Mouse (Mus musculus): ENCODE measurements around the gene Pdgfra. TPM values are rescaled to one million over a fixed set of nuclear protein-coding genes. Genes with fewer than 3 reads are reported as not detected.

Gene Pdgfra
- total RNA-seq, 2 experiments from 2014 or later, result 16.1 to 18.0 TPM

DNA sequence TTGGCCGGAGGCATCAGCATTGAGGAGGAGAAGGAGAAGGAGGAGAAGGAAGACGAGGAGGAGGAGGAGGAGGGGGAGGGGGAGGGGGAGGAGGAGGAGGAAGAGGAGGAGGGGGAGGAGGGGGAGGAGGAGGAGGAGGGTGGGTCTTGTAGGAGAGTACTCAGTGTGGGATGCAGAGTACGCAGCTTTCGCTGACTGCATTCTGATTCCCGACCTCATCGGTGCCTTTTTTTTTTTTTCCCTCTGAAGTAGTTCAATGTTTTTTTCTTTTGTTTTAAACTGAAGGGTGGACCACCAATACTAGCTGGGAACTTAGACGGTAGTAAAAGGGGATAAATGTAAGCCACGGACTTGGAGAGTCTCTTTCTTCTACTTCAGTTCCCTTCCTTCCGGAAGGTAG lies 3.2 kb downstream of the Pdgfra start:
- no peak for DNase-seq

DNA sequence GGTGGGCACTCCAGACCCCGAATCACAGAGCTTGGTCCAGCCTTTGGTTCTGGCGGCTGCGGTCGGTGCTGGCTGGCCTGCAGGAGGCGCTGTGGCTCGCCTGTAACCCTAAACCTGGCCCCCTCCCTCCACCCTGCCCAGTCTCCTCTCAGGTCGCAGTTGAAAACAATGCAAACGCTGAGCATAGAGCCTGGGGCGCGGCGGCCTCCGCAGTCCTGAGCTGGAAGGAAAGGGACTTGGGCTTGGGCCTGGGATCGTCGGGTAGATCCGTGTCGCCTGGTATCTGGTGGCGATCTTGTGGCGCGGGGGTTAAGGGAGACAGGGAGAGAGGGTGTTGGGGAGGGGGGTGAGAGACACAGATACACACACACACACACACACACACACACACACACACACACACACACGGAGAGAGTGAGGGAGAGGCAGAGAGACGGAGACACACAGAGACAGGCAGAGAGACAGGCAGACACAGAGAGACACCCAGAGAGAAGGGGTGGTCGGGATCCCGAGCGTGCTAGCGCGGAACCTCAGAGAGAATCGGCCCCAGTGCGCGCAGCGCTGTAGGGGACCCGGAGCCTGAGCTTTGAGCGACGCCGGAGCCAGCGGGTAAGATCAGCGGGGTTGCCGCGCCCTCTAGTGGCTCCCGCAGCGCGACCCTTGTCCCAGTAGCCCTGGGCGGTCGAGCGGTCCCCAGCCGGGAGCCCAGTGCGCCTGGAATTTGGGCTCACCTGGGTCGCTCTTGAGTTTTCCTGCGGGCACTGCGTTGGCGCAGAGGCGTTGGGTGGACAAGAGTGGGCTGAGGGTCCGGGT lies 3.9 kb downstream of the Pdgfra start:
- peak; percentile 75 for DNase-seq

GRCm38 (mm10) chr5:75156554-75157036 lies 4.5 kb downstream of the Pdgfra start:
- no peak for DNase-seq

DNA sequence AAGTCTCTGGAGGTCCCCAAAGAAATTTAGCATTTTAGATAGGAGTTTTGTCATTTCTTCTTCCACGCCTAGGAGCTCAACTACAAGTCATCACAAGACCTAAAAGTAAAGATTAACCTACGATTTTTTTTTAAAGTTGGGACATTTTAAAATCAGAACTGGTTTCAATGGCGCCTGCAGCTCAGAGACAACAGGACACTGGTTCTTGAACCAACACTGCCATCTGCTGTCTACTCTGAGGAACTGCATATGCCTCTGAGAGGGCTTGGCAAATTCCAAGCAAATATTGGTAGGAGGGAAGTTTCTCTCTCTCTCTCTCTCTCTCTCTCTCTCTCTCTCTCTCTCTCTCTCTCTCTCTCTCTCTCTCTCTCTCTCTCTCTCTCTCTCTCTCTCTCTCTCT lies 4.9 kb downstream of the Pdgfra start:
- DNase-seq, result no peak

DNA sequence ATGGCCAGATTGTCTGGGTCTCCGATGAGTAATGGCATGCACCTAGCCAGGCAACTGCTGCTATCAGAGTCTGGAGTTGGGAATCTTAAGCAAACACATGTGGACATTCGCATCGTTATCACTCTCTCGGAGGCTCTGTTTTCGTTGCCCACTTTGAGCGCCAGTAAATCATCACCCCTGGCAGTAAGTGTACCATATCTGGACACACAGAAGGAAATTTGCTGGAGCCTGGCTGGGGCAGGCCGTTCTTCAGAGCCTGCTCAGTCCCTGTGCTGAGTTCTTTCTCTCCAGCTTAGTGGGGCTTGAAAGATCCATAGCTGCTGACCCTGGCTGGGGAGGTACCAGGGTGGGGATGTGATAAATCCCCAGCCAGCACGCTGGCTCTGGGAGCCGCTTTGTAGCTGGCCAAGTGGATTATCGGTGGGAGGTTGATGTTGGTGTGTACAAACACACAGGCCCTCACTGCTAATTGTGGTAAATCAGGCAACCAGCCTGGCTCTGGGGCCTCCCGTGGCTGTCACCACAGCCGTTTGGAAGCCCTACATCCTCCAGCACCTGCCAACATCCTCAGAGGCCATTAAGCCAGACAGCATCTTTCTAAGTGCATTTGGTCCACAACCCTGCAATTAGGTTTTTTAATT lies 8.6 kb downstream of the Pdgfra start:
- DNase-seq, result no peak

DNA sequence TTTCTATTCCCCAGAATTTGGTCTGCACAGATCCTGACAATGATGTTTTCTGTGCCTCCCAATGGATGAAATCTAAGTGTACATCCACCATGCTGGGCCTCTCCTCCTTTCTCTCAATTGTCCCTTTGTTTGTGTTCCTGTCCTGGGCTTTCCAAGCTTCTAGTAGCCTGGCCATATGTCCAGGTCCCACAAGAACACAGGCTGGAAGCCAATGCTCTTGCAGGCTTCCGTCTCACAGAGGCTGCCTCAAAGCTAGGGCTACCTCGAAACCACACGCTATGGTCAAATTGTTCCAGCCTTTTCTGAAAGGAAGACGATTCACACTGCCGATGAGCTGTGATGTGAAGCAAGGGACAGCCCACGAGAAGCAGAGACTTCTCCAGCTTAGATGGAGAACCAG lies 9.5 kb downstream of the Pdgfra start:
- no peak for DNase-seq

- no peak for DNase-seq
Observed at GRCm38 (mm10) chr5:75163289-75163951, 11.3 kb downstream of the Pdgfra start.

GRCm38 (mm10) chr5:75164688-75165087 lies 12.6 kb downstream of the Pdgfra start:
- no peak for DNase-seq

GRCm38 (mm10) chr5:75169837-75170236 lies 17.7 kb downstream of the Pdgfra start:
- no peak for DNase-seq

DNA sequence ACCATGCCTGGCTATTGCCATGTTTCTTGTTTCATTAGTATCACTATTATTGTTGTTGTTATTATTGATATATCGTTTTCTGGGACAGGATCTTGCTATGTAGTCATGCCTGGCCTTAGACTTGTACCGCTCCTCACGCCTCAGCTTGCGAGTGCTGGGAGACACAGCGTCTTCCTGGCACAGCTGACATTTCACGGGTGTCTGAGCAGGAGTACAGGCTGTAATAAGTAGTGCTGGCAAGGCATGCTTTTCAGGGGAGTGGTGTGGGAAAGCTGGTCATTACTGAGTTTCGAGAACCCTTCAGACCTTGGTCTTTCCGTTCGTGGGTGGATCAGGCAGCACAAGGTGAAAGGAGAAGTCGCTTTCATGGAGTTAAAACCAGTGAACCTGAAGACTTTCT lies 19.8 kb downstream of the Pdgfra start:
- no peak for DNase-seq

- no peak for DNase-seq
Observed at GRCm38 (mm10) chr5:75179249-75179648, 27.2 kb downstream of the Pdgfra start.

DNA sequence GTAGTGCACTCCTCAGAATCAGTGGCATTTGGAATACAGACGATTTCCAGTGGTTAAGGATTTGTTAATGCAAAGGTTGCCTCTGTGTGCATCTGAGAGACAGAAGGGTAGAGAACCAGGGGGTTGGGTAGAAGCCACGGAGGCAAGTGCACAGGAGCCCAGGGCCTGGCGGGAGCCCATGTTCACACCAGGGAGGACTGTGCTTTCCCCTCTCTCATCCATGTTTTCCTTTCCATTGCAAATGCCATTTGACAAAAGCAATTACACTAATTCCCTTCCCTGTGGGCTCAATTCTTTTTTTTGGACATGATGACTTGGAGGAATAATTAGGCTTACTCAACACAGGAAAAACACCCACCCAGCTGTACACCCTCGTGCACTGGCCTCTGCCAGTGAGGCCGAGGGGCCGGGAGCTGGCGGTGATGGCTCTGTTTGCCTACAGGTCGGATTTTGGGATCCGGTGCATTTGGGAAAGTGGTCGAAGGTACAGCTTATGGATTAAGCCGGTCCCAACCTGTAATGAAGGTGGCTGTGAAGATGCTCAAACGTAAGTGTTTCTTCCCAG lies 27.7 kb downstream of the Pdgfra start:
- no peak for DNase-seq

- DNase-seq, result no peak
Observed at GRCm38 (mm10) chr5:75183653-75184052, 31.6 kb downstream of the Pdgfra start.

DNA sequence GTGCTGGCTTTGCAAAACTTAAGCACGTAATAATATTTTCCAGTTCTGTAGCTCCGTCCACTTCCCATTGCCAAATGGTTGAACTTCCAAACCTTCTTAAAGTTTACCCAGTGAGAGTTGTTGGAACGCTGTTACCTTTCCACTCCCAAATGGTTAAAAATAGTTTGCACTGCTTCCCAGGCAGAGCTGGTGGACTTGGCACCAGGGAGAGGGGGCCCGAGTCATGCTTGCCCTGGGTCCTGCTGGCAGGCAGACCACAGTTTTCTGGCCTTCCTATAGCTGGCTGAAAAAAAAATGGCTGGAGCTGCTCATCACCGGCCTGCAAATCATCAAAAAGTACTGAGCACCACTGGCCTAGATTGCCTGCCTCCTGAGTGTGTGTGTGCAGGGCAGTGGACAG lies 32.0 kb downstream of the Pdgfra start:
- no peak for DNase-seq

DNA sequence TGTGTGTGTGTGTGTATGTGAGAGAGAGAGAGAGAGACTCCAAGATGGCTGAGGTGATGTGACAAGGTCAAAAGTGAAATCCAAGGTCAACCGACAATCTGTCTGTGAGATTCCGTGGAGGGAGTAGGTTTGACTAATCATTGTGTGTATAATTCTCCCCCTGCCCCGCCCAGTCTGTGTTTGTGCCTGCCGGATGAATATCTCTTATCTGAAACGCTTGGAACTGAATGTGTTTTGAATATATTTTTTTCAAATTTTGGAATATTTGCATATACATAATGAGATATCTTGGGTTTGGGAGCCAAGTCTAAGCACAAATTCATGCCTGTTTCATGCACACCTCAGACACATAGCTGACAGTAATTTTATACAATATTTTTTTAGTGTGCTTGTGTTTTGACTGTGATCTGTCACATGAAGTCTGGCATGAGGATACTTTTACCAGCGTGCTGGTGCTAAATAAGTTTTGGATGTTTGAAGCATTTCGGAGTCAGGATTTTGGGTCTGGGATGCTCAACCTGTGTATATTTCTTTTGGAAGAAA lies 32.7 kb downstream of the Pdgfra start:
- DNase-seq, result no peak

GRCm38 (mm10) chr5:75185584-75185983 lies 33.5 kb downstream of the Pdgfra start:
- DNase-seq, result no peak

DNA sequence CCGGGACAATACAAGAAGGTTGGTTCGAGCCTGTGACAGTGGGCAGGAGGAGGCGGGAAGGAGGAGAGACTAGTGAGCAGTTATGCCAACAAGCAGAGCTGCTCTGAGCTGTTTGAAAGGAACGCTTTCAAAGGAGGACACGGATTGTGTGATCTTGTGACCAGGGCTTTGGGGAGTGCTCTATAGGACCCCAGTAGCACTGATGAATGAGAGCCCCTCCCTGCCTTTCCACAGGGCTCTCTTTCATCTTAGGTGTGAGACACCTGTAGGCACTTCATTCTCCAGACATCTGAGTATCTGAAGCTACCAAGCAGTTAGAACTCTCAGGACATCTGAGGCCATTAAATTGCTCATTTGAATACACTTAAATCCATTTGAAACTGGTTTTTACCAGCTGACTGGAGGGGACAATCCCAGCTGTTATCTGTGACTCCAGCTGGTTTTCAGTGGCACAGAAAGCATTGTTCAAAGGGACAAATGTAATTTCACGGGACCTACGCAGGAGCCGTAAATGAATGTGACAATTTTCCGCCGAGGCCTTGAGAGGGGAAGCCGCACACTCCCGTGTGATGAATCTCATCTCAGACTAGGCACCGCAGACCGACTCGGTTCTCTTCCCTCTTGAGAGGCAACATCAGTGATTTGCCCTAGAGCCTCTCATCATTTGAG lies 37.4 kb downstream of the Pdgfra start:
- DNase-seq, result no peak

DNA sequence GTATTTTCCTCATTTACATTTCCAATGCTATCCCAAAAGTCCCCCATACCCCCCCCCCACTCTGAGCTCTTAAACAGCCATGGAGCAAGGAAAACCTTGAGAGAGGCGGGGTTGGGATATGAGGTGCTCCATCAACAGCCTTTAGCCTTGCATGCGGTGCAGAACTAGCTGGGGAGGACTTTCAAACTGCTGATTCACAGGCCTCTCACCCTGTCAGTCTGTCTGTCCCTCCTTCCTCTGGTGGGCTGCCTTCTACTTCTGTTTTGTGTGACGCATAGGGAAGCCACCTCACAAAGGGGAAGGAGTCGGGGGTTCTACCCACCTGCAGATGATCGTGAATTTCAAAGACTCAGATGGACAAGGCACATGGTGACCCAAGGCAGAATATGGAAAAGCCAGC lies 41.0 kb downstream of the Pdgfra start:
- DNase-seq, result no peak

DNA sequence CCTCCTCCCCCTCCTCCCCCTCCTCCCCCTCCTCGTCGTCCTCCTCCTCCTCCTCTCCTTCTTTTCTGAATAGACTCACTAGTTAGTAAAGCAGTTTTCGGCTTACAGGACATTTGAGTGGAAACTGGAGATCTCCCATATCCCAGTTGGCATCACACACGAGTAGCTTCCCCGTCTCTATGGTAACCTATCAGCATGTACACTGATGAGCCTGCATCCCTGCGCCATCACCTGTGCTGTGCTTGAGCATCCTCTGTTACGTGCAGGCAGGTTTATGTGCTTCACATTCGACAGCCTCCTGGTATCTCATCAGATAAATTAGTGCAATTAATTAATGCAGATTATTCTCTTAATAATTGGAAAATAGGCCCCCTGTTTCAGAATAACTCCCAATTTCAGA lies 46.3 kb downstream of the Pdgfra start:
- DNase-seq, result no peak

- DNase-seq, result no peak
Observed at GRCm38 (mm10) chr5:75199698-75200365, 47.7 kb downstream of the Pdgfra start.

- DNase-seq, result no peak
Observed at GRCm38 (mm10) chr5:75200366-75200724, 48.3 kb downstream of the Pdgfra start.

DNA sequence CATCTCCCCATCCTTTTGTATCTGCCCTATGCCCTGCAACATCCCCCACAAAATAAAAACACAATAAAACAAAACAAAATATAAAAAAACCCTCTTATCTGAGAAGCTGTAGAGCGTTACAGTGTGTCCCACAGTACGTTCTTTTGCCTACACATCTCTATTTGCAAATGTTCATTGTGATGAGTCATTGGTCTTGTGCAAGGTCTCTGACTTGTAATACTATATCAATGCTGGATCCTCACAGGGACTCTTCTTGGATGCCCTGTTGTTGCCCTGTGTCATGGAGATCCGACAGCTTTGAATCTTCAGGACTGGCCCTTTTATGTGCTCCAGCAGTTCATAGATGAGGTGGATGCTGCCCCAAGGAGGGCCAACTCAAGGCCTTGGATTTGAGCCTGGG lies 55.8 kb downstream of the Pdgfra start:
- no peak for DNase-seq

Measured in gastrocnemius, postnatal 25 days (tissue).